Comparison of ENCODE assay signal across 27 mouse cellular contexts in the genomic region with DNA sequence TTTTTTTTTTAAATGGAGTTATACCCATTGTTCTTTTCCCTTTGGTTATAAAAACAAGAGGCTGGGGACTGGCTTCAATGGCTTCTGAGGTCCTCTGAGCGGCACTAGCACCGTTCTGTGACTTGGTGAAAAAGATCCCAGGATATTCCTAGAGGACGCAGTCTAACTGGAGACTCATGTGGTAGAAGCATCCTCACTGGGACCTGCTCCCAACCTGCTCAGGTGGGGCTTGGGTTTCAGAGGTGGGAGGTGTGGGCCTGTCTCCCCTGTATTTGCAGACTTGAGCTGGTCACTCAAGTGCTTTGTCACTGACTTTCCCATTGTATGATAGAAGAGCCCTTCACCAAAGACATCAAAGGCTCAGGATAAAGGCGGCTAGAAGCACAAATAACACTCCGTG. TPM values are rescaled to one million over a fixed set of nuclear protein-coding genes. Genes with fewer than 3 reads are reported as not detected.
A peak's percentile ranks its signal among the peaks of the same experiment; 100 is the strongest.
DNase-seq lines count a peak whose midpoint lies in the region; ATAC-seq and TF ChIP-seq lines count a peak whose summit lies in the region.
"Had no signal": no experiment of that assay in that cellular context is flagged by ENCODE, and none has a peak within 500 bp of the region (broad histone marks: within the 10 kb centered on the region; RNA-seq: fewer than 3 reads in every experiment).

No protein-coding gene starts in this region.

- H3K4me2 ChIP-seq in heart, embryonic 12.5 days = no peak overlapping the region
- no peak overlapping the region for H3K4me2 ChIP-seq in lung, embryonic 14.5 days
- H3K4me2 ChIP-seq in stomach, embryonic 15.5 days = no peak overlapping the region
- H3K4me2 ChIP-seq: embryonic facial prominence, embryonic 13.5 days; forebrain, embryonic 12.5 days; forebrain, embryonic 15.5 days; hindbrain, embryonic 13.5 days; intestine, embryonic 15.5 days had no signal

- no peak for DNase-seq in gastrocnemius, adult 2 months
- no peak for DNase-seq in gastrocnemius, postnatal 36 days
- DNase-seq in heart, embryonic 10.5 days (ENCODE audit: low spot score) = peak; percentile 68
- DNase-seq in lung, embryonic 14.5 days = no peak
- no peak for DNase-seq in lung, postnatal 4 days
- DNase-seq in urinary bladder, adult 18-20 months (ENCODE audit: low spot score in 2 of 2) = no peak
- DNase-seq: adrenal gland, adult 8-10 months; adrenal gland, postnatal 25 days; cerebellum, adult 11-12 months; cerebellum, adult 8-10 months; cerebellum, postnatal 10 days; cerebellum, postnatal 36 days; embryo, embryonic 11 days; gastrocnemius, postnatal 10 days; heart, postnatal 14 days had no signal

- 47% methylated on average over 5 of the region's 5 CpGs for WGBS in heart, embryonic 10.5 days
- WGBS in heart, embryonic 12.5 days = 58% methylated on average over 5 of the region's 5 CpGs
- 58% methylated on average over 5 of the region's 5 CpGs for WGBS in lung, embryonic 14.5 days
- WGBS in stomach, embryonic 15.5 days = 65% methylated on average over 5 of the region's 5 CpGs

- no peak for TF ChIP-seq CTCF in gastrocnemius, adult 2 months (IDR thresholded peaks at IDR 0.05)
- TF ChIP-seq CTCF in lung, embryonic 14.5 days (IDR thresholded peaks at IDR 0.05; ENCODE audit: low read depth) = no peak

- no peaks in the 10 kb centered on the region for H3K36me3 ChIP-seq in heart, embryonic 10.5 days
- no peaks in the 10 kb centered on the region for H3K36me3 ChIP-seq in heart, embryonic 12.5 days
- H3K36me3 ChIP-seq in lung, embryonic 14.5 days (ENCODE audit: insufficient read depth) = no peaks in the 10 kb centered on the region
- no peaks in the 10 kb centered on the region for H3K36me3 ChIP-seq in stomach, embryonic 15.5 days
- H3K36me3 ChIP-seq: embryonic facial prominence, embryonic 10.5 days; embryonic facial prominence, embryonic 13.5 days; forebrain, embryonic 12.5 days; forebrain, embryonic 15.5 days; hindbrain, embryonic 10.5 days; hindbrain, embryonic 13.5 days; intestine, embryonic 15.5 days had no signal

- intact Hi-C loops in gastrocnemius, adult 2 months (cut with DNase I) = no loop called here
- intact Hi-C loops in gastrocnemius, postnatal 36 days (cut with DNase I) = no loop called here

- peak overlapping the region; percentile 38; the same call in 1 of the 2 replicates for H3K27ac ChIP-seq in gastrocnemius, adult 2 months
- H3K27ac ChIP-seq in heart, embryonic 10.5 days = peak overlapping the region; percentile 80
- no peak overlapping the region for H3K27ac ChIP-seq in heart, embryonic 12.5 days (ENCODE audit: poor library complexity, severe bottlenecking)
- H3K27ac ChIP-seq in lung, embryonic 14.5 days (ENCODE audit: low read depth) = 0 out of 2 replicates have a peak overlapping the region, but pooled peaks have one; percentile 14
- H3K27ac ChIP-seq in stomach, embryonic 15.5 days = peak overlapping the region; percentile 5; the same call in 1 of the 2 replicates
- H3K27ac ChIP-seq: embryonic facial prominence, embryonic 13.5 days; forebrain, embryonic 12.5 days; forebrain, embryonic 15.5 days; hindbrain, embryonic 13.5 days had no signal

- no peak overlapping the region for H3K9ac ChIP-seq in heart, embryonic 12.5 days
- no peak overlapping the region for H3K9ac ChIP-seq in lung, embryonic 14.5 days
- H3K9ac ChIP-seq in stomach, embryonic 15.5 days = no peak overlapping the region
- H3K9ac ChIP-seq: embryonic facial prominence, embryonic 13.5 days; forebrain, embryonic 12.5 days; forebrain, embryonic 15.5 days; hindbrain, embryonic 13.5 days; intestine, embryonic 15.5 days had no signal

- peaks cover 83% of the 10 kb centered on the region for H3K4me1 ChIP-seq in heart, embryonic 10.5 days
- peaks cover 76% of the 10 kb centered on the region for H3K4me1 ChIP-seq in heart, embryonic 12.5 days (replicated peaks)
- peaks cover 43% of the 10 kb centered on the region for H3K4me1 ChIP-seq in lung, embryonic 14.5 days (ENCODE audit: insufficient read depth)
- H3K4me1 ChIP-seq in stomach, embryonic 15.5 days = peaks cover 25% of the 10 kb centered on the region

- ATAC-seq in heart, embryonic 12.5 days (ENCODE audit: insufficient number of reproducible peaks, low FRiP score) = no peak
- no peak for ATAC-seq in lung, embryonic 14.5 days (ENCODE audit: insufficient read depth)
- ATAC-seq in stomach, embryonic 15.5 days (ENCODE audit: insufficient read depth, low FRiP score, low read depth) = no peak
- ATAC-seq: activated CD4-positive, CD25-positive, alpha-beta regulatory T cell, adult 4 months; forebrain, embryonic 15.5 days; hindbrain, embryonic 16.5 days; intestine, embryonic 15.5 days had no signal

- no peak overlapping the region for H3K4me3 ChIP-seq in gastrocnemius, adult 2 months
- no peak overlapping the region for H3K4me3 ChIP-seq in heart, embryonic 10.5 days
- no peak overlapping the region for H3K4me3 ChIP-seq in heart, embryonic 12.5 days
- no peak overlapping the region for H3K4me3 ChIP-seq in lung, embryonic 14.5 days (ENCODE audit: low read depth, low read length)
- no peak overlapping the region for H3K4me3 ChIP-seq in stomach, embryonic 15.5 days (replicated peaks)
- H3K4me3 ChIP-seq: embryonic facial prominence, embryonic 10.5 days; embryonic facial prominence, embryonic 13.5 days; erythroblast, embryonic 14.5 days; forebrain, embryonic 12.5 days; forebrain, embryonic 15.5 days; hindbrain, embryonic 10.5 days; hindbrain, embryonic 13.5 days; intestine, embryonic 15.5 days had no signal

- H3K9me3 ChIP-seq in heart, embryonic 10.5 days = no peaks in the 10 kb centered on the region
- no peaks in the 10 kb centered on the region for H3K9me3 ChIP-seq in heart, embryonic 12.5 days (replicated peaks)
- H3K9me3 ChIP-seq in lung, embryonic 14.5 days (ENCODE audit: low read depth, low read length) = no peaks in the 10 kb centered on the region
- H3K9me3 ChIP-seq in stomach, embryonic 15.5 days = no peaks in the 10 kb centered on the region
- H3K9me3 ChIP-seq: embryonic facial prominence, embryonic 10.5 days; embryonic facial prominence, embryonic 13.5 days; forebrain, embryonic 12.5 days; forebrain, embryonic 15.5 days; hindbrain, embryonic 10.5 days; hindbrain, embryonic 13.5 days; intestine, embryonic 15.5 days had no signal

- H3K27me3 ChIP-seq in heart, embryonic 10.5 days (ENCODE audit: insufficient read depth, poor library complexity, severe bottlenecking) = no peaks in the 10 kb centered on the region
- H3K27me3 ChIP-seq in heart, embryonic 12.5 days (replicated peaks) = no peaks in the 10 kb centered on the region
- H3K27me3 ChIP-seq in lung, embryonic 14.5 days (ENCODE audit: insufficient read depth, low read length) = no peaks in the 10 kb centered on the region
- H3K27me3 ChIP-seq in stomach, embryonic 15.5 days (replicated peaks) = no peaks in the 10 kb centered on the region
- H3K27me3 ChIP-seq: embryonic facial prominence, embryonic 13.5 days; forebrain, embryonic 12.5 days; forebrain, embryonic 15.5 days; hindbrain, embryonic 13.5 days; intestine, embryonic 15.5 days had no signal

RNA-seq across cellular contexts. Expression of gene Afdn, which starts 20.4 kb away (rescaled TPM):
- total RNA-seq in gastrocnemius, adult 2 months (2021) = 10 to 100 TPM; 33.3 to 45.6 TPM
- total RNA-seq in gastrocnemius, postnatal 36 days (2021) = 10 to 100 TPM; 46.9 to 48.8 TPM
- 91.3 and 110 TPM in 2 replicates for polyA plus RNA-seq in heart, embryonic 10.5 days (2016; fragmentation: Nextera tagmentation; extraction: Ambion mirVana)
- 106 and 108 TPM in 2 replicates for polyA plus RNA-seq in heart, embryonic 12.5 days (2016; fragmentation: Nextera tagmentation; extraction: Ambion mirVana)
- polyA plus RNA-seq in lung, embryonic 14.5 days (2014; fragmentation: Nextera tagmentation; extraction: Ambion mirVana) = 138 TPM in 2 replicates
- 95.9 and 107 TPM in 2 replicates for polyA plus RNA-seq in stomach, embryonic 15.5 days (2015; fragmentation: Nextera tagmentation; extraction: Ambion mirVana)
- polyA plus RNA-seq: erythroblast, embryonic 14.5 days had no signal

RNA-seq across cellular contexts. Expression of gene Tcte2, which starts 21.6 kb away (rescaled TPM):
- 1 to 10 TPM; 1.7 TPM for total RNA-seq in gastrocnemius, adult 2 months (2021)
- 1 to 10 TPM in 1 of 2 experiments, under 1 TPM in 1; 0.48 to 1.5 TPM for total RNA-seq in gastrocnemius, postnatal 36 days (2021)
- 3.3 and 3.7 TPM in 2 replicates for polyA plus RNA-seq in heart, embryonic 10.5 days (2016; fragmentation: Nextera tagmentation; extraction: Ambion mirVana)
- 3.6 and 4.9 TPM in 2 replicates for polyA plus RNA-seq in heart, embryonic 12.5 days (2016; fragmentation: Nextera tagmentation; extraction: Ambion mirVana)
- polyA plus RNA-seq in lung, embryonic 14.5 days (2014; fragmentation: Nextera tagmentation; extraction: Ambion mirVana) = 5.1 and 5.8 TPM in 2 replicates
- 7.0 and 7.4 TPM in 2 replicates for polyA plus RNA-seq in stomach, embryonic 15.5 days (2015; fragmentation: Nextera tagmentation; extraction: Ambion mirVana)
- polyA plus RNA-seq: activated CD4-positive, CD25-positive, alpha-beta regulatory T cell, adult 4 months; erythroblast, embryonic 14.5 days had no signal
